Mouse (Mus musculus): ENCODE results near the gene Mmp17.

DNA sequence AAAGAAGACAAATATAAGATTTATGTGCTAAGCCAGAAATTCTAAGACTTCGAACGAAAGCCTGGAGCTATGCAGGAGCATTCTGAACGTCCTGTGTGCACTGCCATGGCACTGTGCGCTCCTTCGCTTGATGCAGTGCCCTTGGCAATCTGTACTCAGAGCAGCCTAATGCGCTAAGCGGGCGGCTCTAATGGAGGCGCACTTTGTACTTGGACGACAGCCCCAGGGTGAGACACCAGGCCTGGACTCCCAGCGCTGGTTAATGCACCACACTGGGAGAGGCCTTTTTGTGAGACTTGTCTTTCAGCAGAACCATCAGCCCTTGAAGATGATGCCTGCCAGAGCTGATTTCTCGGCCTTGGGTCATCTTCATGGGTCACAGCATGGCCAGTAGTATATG, 34.3 kb upstream of the Mmp17 start:
- TF ChIP-seq CTCF (IDR thresholded peaks at IDR 0.05; ENCODE audit: borderline replicate concordance, insufficient read depth, low read length) (no peak), POLR2A (IDR thresholded peaks at IDR 0.05; ENCODE audit: low read depth, low read length) (no peak)

Measured in embryonic fibroblast, embryonic 13.5 days (primary cell).